Mouse (Mus musculus) C2C12 (cell line): ENCODE data around the gene Spag5. TPM values are rescaled to one million over a fixed set of nuclear protein-coding genes. Genes with fewer than 3 reads are reported as not detected.

Experiments used
- H3K27me3 ChIP-seq: one replicate; pipeline ENCODE4 v1.6.1; 2011; ENCODE audit not compliant: control insufficient read depth, insufficient read depth, insufficient read length
- H3K36me3 ChIP-seq: one replicate; pipeline ENCODE4 v1.6.1; 2011; ENCODE audit not compliant: control insufficient read depth, insufficient read depth
- H3K4me3 ChIP-seq: one replicate; pipeline ENCODE4 v1.5.1; 2011; ENCODE audit warnings: mild to moderate bottlenecking, control low read depth; ENCODE audit not compliant: poor library complexity, insufficient read depth, severe bottlenecking
- H3K79me2 ChIP-seq: one replicate; pipeline ENCODE4 v1.6.1; 2011; ENCODE audit not compliant: control insufficient read depth, insufficient read depth
- H3K79me3 ChIP-seq: one replicate; pipeline ENCODE4 v1.6.1; 2011; ENCODE audit warnings: low read depth, control low read depth
- H3ac ChIP-seq: one replicate; pipeline ENCODE3; 2011; ENCODE audit warnings: low read depth; ENCODE audit not compliant: control insufficient read depth, insufficient read length
- CEBPB ChIP-seq: IDR thresholded peaks from one replicate; pipeline ENCODE4 v1.6.1; 2011; ENCODE audit warnings: low read depth, mild to moderate bottlenecking, control low read depth, moderate library complexity
- CTCF ChIP-seq: IDR thresholded peaks from one replicate; pipeline ENCODE4 v1.5.1; 2011; ENCODE audit not compliant: control insufficient read depth, insufficient read depth, insufficient read length
- FOSL1 ChIP-seq: IDR thresholded peaks from one replicate; pipeline ENCODE4 v1.8.0; 2011; ENCODE audit warnings: mild to moderate bottlenecking, low read length; ENCODE audit not compliant: poor library complexity, insufficient read depth, severe bottlenecking
- MAX ChIP-seq: IDR thresholded peaks from one replicate; pipeline ENCODE4 v1.6.1; 2011; ENCODE audit warnings: mild to moderate bottlenecking, control low read depth
- MYOD1 ChIP-seq: IDR thresholded peaks from one replicate; pipeline ENCODE4 v1.6.1; 2011; ENCODE audit warnings: low read depth; ENCODE audit not compliant: control insufficient read depth, insufficient read length
- MYOG ChIP-seq: IDR thresholded peaks from one replicate; pipeline ENCODE4 v1.6.1; 2011; ENCODE audit not compliant: control insufficient read depth, insufficient read length; ENCODE audit errors: extremely low read depth
- USF1 ChIP-seq: IDR thresholded peaks from one replicate; pipeline ENCODE4 v1.6.1; 2011; ENCODE audit warnings: low read depth, mild to moderate bottlenecking, control low read depth, moderate library complexity
- polyA plus RNA-seq: library from polyadenylated mRNA; unstranded; fragments of >200 nt; fragmentation: generic; extraction: Trizol; gene quantifications from one replicate; pipeline ENCODE4 v1.2.1, GENCODE M21; 2012; ENCODE audit warnings: missing spikeins

The Spag5 gene
- polyA plus RNA-seq, 1 experiment, result 33.1 TPM

GRCm38 (mm10) chr11:78353081-78353480 is 51.8 kb downstream of the Spag5 start:
- Histone ChIP-seq H3K36me3 (peaks cover 5% of the 10 kb centered on the region), H3ac (no peak overlapping the region), H3K79me2 (no peaks in the 10 kb centered on the region), H3K79me3 (no peaks in the 10 kb centered on the region), H3K4me3 (no peak overlapping the region), H3K27me3 (no peaks in the 10 kb centered on the region)
- TF ChIP-seq MYOD1 (no peak), MYOG (no peak), USF1 (no peak), CTCF (no peak), CEBPB (no peak), MAX (no peak), FOSL1 (no peak)

GRCm38 (mm10) chr11:78354905-78355304 is 53.6 kb downstream of the Spag5 start:
- H3K36me3 ChIP-seq, result no peaks in the 10 kb centered on the region
- H3K79me2 ChIP-seq, result no peaks in the 10 kb centered on the region
- no peaks in the 10 kb centered on the region for H3K27me3 ChIP-seq
- H3K4me3 ChIP-seq, result no peak overlapping the region
- H3K79me3 ChIP-seq, result no peaks in the 10 kb centered on the region
- H3ac ChIP-seq, result no peak overlapping the region
- TF ChIP-seq USF1, result no peak
- TF ChIP-seq MAX, result no peak

- no peak for TF ChIP-seq MAX
- peak; percentile 41 for TF ChIP-seq CTCF
- no peaks in the 10 kb centered on the region for H3K36me3 ChIP-seq
Observed at GRCm38 (mm10) chr11:78355471-78356238, 54.3 kb downstream of the Spag5 start.

GRCm38 (mm10) chr11:78358330-78359007 is 57.1 kb downstream of the Spag5 start:
- Histone ChIP-seq H3K79me3 (no peaks in the 10 kb centered on the region), H3K36me3 (no peaks in the 10 kb centered on the region), H3K27me3 (no peaks in the 10 kb centered on the region), H3K79me2 (no peaks in the 10 kb centered on the region), H3K4me3 (no peak overlapping the region), H3ac (no peak overlapping the region)
- TF ChIP-seq CTCF (peak; percentile 60), MAX (no peak), MYOD1 (no peak), FOSL1 (no peak), CEBPB (no peak)

More at GRCm38 (mm10) chr11:78355471-78356238, 54.3 kb downstream of the Spag5 start:
- Histone ChIP-seq H3K4me3 (no peak overlapping the region), H3ac (no peak overlapping the region), H3K27me3 (no peaks in the 10 kb centered on the region), H3K79me3 (no peaks in the 10 kb centered on the region), H3K79me2 (no peaks in the 10 kb centered on the region)

GRCm38 (mm10) chr11:78360125-78360788 is 58.9 kb downstream of the Spag5 start:
- no peaks in the 10 kb centered on the region for H3K36me3 ChIP-seq
- no peaks in the 10 kb centered on the region for H3K79me2 ChIP-seq
- no peak overlapping the region for H3ac ChIP-seq
- TF ChIP-seq CTCF (peak; percentile 75), MYOG (no peak), MAX (peak; percentile 15)
- no peaks in the 10 kb centered on the region for H3K79me3 ChIP-seq
- no peak overlapping the region for H3K4me3 ChIP-seq
- H3K27me3 ChIP-seq, result no peaks in the 10 kb centered on the region

- no peaks in the 10 kb centered on the region for H3K27me3 ChIP-seq
- no peaks in the 10 kb centered on the region for H3K79me2 ChIP-seq
- H3ac ChIP-seq, result no peak overlapping the region
- H3K4me3 ChIP-seq, result no peak overlapping the region
- no peaks in the 10 kb centered on the region for H3K79me3 ChIP-seq
- H3K36me3 ChIP-seq, result no peaks in the 10 kb centered on the region
- TF ChIP-seq MAX, result no peak
- TF ChIP-seq CEBPB, result no peak
- no peak for TF ChIP-seq FOSL1
- TF ChIP-seq USF1, result no peak
- no peak for TF ChIP-seq CTCF
- no peak for TF ChIP-seq MYOG
- no peak for TF ChIP-seq MYOD1
Observed at GRCm38 (mm10) chr11:78360789-78361131, 59.4 kb downstream of the Spag5 start.
